Mouse (Mus musculus) ES-Bruce4 (cell line): ENCODE data around the gene Erich3.

Experiments
- CTCF ChIP-seq: IDR thresholded peaks from one replicate; pipeline ENCODE4 v1.8.1; 2011; ENCODE audit warnings: low read depth, low read length
- POLR2A ChIP-seq: IDR thresholded peaks from one replicate; pipeline ENCODE4 v1.8.1; 2011; ENCODE audit warnings: low read length; ENCODE audit not compliant: insufficient read depth

DNA sequence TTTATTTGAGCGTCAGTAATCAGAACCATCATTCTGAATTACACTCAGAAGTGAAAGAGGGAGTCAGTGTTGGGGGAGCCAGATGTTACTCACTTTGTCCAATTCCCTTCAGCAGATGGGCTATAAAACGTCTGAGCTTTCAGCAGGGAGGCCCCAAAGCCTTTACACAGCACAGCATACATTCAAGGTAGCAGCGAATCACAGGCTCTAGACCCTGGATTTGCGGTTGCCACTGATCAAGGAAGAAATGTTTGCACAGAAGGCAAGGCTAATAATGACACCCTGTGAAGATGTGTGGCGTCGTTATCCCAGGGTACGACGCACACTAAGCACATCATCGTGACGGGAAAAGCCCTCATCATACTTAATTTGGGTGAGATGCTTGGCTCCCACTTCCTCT, 67.8 kb downstream of the Erich3 start:
- TF ChIP-seq CTCF (no peak), POLR2A (no peak)
